Mouse (Mus musculus) lung, postnatal 0 days (tissue): ENCODE measurements around the gene Ugt2b36.

ENCODE experiments used
- CTCF ChIP-seq: IDR thresholded peaks from 2 replicates; pipeline ENCODE4 v1.5.1; 2016; ENCODE audit warnings: antibody characterized with exemption, mild to moderate bottlenecking
- EP300 ChIP-seq: IDR thresholded peaks from 2 replicates; pipeline ENCODE4 v1.6.1; 2016; ENCODE audit warnings: antibody characterized with exemption, mild to moderate bottlenecking, control low read depth

DNA sequence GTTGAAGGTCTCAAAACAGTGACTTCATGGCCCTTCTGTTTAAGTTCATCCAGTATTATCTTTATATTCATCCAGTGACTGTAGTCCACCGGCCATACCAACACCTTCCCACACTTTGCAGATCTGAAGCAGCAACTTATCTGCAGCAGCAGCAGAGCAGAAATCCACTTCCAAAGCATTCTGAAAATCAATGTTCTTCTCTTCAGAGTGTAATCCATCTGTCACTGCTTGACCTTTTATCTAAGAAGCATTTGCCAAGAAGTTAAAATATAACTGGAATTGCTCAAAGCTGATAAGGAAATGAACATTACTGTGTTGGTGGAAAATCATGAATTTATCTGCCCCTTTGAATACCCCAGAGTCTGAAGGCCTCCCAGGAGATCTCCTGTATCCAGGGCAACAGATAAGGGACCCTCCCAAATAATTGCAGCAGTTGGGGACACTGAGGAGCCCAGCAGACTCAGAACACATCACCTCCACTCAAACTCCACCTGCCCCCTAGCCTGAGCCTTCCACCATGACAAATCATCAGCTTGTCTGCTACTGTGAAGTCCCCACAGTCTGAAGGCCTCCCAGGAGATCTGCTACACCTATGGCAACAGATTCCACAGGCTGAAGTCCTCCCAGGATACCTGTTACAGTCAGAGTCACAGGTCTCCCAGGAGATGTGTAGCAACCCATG lies at the start of gene Ugt2b36:
- TF ChIP-seq CTCF (no peak), EP300 (no peak)
